Mouse (Mus musculus): ENCODE measurements at regions not wholly inside any gene's neighbourhood (a gene's known extent, or its start where the extent isn't known, plus 50 kb on each side); places are given as distances from the start of the nearest gene placed in this dataset.

DNA sequence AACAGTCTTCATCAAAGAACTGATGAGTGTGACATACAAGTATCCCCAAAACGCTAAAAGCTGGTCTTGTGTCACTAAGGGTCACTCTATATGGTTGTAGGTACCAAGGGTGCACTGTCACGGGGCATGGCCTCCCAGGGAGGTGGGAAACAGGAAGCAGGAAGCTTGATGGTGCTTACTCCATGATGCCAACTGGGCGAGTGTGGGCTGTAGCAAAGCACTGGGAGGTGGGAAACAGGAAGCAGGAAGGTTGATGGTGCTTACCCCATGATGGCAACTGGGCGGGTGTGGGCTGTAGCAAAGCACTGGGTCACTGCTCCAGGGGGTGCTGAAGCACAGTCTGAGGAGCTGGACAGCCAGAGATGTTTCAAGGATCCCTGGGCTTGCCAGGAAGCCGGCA lies 1019.3 kb downstream of the Adam6a start:
- peak; percentile 17; the same call in 1 of the 2 replicates for ATAC-seq (replicated peaks; ENCODE audit: low read depth, poor library complexity, severe bottlenecking)

GRCm38 (mm10) chr12:114563683-114564082 lies 1020.0 kb downstream of the Adam6a start:
- ATAC-seq (replicated peaks; ENCODE audit: low read depth, poor library complexity, severe bottlenecking), result peak; percentile 58

- ATAC-seq (replicated peaks; ENCODE audit: low read depth, poor library complexity, severe bottlenecking), result peak; percentile 78
Observed at GRCm38 (mm10) chr12:114564329-114564728, 1020.6 kb downstream of the Adam6a start.

- ATAC-seq (replicated peaks; ENCODE audit: low read depth, poor library complexity, severe bottlenecking), result peak; percentile 52
Observed at GRCm38 (mm10) chr12:114583371-114583770, 1039.7 kb downstream of the Adam6a start.

DNA sequence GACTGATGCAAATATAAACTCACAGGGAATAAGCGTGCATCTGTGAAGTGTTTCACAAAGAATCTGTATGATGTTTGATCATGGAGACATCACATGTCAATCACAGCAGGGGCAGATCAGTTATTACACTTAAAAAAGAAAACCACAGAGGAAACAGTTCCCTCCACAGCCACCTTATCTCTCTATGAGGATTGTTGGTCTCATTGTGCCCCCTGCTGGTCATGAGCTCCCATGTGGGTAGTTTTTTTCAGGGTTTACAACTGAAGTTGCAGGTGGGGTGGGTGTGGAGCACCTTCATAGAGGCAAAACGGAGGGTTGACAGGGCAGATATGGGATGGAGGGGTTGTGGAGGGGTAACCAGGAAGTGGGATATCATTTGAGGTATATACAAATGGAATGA lies 1043.5 kb downstream of the Adam6a start:
- ATAC-seq (replicated peaks; ENCODE audit: low read depth, poor library complexity, severe bottlenecking), result peak; percentile 98

- peak; percentile 89 for ATAC-seq (replicated peaks; ENCODE audit: low read depth, poor library complexity, severe bottlenecking)
Observed at GRCm38 (mm10) chr12:114597672-114598071, 1054.0 kb downstream of the Adam6a start.

DNA sequence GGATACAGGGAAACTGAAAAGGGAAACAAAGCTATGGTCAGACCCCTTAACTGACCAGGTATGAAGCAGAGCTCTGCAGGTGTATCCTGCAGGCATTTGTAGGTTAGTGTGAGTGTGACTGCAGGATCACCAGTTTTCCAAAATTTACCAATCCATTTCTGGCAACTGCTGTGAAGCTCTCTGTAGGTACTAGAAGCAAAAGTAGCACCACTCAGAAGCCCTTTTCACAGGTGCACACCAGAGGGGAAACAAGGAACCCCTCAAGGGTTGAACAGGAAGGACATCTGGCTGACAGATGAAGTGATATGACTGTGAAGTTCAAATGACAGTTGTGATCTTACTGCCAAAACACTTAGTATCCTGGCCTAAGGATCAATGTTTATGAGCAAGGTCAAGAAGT lies 1065.5 kb downstream of the Adam6a start:
- ATAC-seq (replicated peaks; ENCODE audit: low read depth, poor library complexity, severe bottlenecking), result no peak

- ATAC-seq (replicated peaks; ENCODE audit: low read depth, poor library complexity, severe bottlenecking), result peak; percentile 90
Observed at GRCm38 (mm10) chr12:114612108-114612507, 1068.4 kb downstream of the Adam6a start.

GRCm38 (mm10) chr12:114615179-114615578 lies 1071.5 kb downstream of the Adam6a start:
- peak; percentile 72; the same call in 1 of the 2 replicates for ATAC-seq (replicated peaks; ENCODE audit: low read depth, poor library complexity, severe bottlenecking)

GRCm38 (mm10) chr12:114615712-114616111 lies 1072.0 kb downstream of the Adam6a start:
- ATAC-seq (replicated peaks; ENCODE audit: low read depth, poor library complexity, severe bottlenecking), result no peak

- ATAC-seq (replicated peaks; ENCODE audit: low read depth, poor library complexity, severe bottlenecking), result peak; percentile 95
Observed at GRCm38 (mm10) chr12:114641089-114641488, 1097.4 kb downstream of the Adam6a start.

GRCm38 (mm10) chr12:114646372-114646771 lies 1102.7 kb downstream of the Adam6a start:
- peak; percentile 85 for ATAC-seq (replicated peaks; ENCODE audit: low read depth, poor library complexity, severe bottlenecking)

DNA sequence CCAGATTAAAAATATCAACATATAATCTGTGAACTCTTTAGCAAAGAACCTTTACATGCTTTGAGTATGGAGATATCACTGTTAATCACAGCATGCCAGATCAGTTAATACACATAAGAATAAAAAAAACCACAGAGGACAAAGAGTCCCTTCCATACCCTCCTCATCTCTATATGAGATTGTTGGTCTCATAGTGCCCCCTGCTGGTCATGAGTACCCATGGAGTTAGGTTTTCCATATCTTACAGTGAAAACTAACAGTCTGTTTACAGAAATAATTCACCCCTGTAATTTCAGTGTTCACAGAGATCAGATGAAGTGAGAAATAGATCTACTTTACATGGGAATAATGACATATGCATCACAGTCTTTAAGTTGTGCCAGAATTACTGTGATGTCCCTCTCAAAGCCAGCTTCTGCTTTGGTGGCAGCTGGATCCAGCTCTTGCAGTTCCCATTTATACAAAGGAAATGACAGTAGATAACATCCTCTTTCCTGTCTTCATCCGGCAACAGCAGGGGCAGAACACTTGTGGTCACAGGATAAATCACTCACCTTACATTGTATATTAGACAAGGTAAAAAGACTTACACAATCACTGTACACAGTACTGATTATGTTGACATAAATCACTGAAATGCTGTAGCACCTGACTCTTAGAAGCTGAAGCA lies 1106.9 kb downstream of the Adam6a start:
- ATAC-seq (replicated peaks; ENCODE audit: low read depth, poor library complexity, severe bottlenecking), result peak; percentile 77

DNA sequence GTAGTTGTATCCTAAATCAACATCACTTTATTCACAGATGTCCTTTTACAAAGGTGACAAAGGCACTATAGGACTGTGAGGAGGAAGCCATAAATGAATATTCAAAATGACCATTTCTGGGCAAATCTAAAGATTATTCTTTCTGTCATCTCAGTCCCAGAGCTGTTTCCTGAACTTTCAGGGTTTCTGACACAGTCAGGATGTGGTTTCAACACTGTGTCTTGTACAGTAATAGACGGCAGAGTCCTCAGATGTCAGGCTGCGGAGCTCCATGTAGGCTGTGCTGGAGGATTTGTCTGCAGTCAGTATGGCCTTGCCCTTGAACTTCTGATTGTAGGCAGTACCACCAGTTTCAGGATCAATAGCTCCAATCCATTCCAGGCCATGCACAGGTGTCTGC lies 1113.4 kb downstream of the Adam6a start:
- ATAC-seq (replicated peaks; ENCODE audit: low read depth, poor library complexity, severe bottlenecking), result peak; percentile 91
